Mouse (Mus musculus): ENCODE measurements around the gene Il12rb1. TPM values are rescaled to one million over a fixed set of nuclear protein-coding genes. Genes with fewer than 3 reads are reported as not detected.

Gene Il12rb1
- not detected for polyA plus RNA-seq (2014; fragmentation: Illumina TruSeq; extraction: RNeasy Lipid Tissue Mini Kit (QIAGEN cat#74804); ENCODE audit: low read depth, low replicate concordance)

GRCm38 (mm10) chr8:70808239-70808638 lies at the start of gene Il12rb1:
Gene Il12rb1 (plus strand): TSS chr8:70808449.

GRCm38 (mm10) chr8:70760775-70761406 lies 47.4 kb upstream of the Il12rb1 start, which contains the start of gene Mpv17l2:
Gene Mpv17l2 (minus strand): TSS chr8:70760946.

GRCm38 (mm10) chr8:70776496-70777444 lies 31.5 kb upstream of the Il12rb1 start, which contains the start of gene Pik3r2:
Gene Pik3r2 (minus strand): TSS chr8:70776713.

GRCm38 (mm10) chr8:70804481-70805206 lies 3.6 kb upstream of the Il12rb1 start, which contains the start of gene Mast3:
Gene Mast3 (minus strand): TSS chr8:70805054.

DNA sequence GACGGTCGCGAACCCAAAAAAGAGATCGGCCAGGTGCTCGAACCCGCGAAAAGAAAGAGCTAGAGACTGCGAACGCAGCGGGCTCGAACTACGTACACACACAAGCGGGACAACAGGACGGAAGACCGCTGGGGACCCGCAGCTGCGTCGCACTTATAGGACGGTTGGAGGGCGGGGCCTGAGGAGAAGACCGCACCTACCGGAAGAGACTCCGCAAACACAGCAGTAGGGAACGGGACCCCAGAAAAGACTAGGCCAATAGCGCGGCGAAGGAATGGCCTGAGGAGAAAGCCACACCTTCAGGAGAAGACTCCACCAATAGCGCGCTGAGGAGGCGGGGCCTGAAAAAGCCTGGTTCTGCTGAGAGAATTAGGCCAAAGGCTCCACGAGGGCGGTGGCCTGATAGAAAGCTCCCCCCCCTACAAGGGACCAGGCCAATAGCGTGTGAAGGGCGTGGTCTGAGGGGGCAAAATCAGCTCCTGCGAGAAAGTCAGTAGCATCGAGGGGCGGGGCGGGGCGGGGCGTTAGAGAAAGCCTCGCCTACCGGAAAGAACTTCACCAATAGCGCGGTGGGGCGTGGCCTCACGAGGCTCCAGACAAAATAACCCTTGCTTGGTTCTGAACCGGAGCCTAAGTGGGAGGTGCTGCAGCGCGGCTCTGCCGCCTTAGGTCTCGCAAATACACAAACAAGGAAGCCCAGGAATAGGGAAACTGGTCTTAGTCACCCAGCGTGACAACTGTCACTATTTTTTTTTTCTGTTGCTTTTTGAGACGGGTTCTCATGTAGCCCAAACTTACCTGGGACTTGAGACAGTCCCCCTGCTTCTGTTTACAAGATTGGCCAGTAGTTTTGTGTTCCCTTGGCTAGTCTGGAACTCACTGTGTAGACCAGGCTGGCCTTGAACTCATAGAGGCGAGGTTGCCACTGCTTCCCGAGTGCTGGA lies 31.4 kb downstream of the Il12rb1 start, which contains the start of gene Arrdc2:
Arrdc2 (minus strand) TSS at position 313 of the 944 bp plus-strand sequence.

DNA sequence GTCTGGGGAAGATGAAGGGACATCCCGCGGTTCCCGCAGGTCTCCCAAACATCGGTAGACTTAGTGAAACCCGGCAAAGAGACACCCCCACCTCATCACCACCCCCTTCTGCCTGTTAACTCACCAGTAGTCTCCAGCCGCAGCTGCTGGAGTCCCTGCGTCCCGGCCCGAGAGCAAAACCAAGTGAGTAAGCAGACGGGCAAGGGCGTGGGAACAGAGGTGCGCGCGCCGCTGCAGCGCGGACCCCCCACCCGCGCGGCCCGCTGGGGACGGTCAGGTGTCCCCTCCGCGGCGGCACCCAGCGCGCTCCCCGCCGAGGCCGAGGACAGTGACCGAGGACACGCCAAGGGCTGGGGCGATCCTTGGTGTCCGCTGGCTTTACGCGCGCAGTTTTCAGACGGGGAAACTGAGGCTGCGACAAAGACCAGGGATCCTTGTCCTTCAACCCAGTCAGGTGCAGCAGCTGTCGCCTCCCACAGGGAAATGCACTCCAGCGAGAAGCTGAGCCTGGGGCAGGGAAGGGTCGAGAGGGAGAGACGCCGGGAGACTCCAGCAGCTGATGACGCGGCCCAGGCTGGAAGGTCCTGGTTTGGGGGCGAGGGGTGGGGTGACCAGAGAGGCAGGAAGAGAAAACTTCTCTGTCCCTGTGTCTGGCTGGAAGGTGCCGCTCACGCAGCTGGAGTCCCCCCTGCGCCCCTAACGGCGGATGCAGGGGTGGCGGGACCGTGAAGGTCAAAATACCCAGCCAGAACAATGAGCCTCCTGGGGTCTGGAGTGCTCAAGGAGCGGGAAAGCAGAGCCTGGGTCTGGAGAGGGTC lies 54.8 kb downstream of the Il12rb1 start, which contains the start of gene Kcnn1:
Kcnn1 (minus strand) TSS at position 435 of the 818 bp plus-strand sequence.

Other genes with a start within 250 kb of the Il12rb1 start
- gene Isyna1, start 214.1 kb upstream of the Il12rb1 start, polyA plus RNA-seq (2014; fragmentation: Illumina TruSeq; extraction: RNeasy Lipid Tissue Mini Kit (QIAGEN cat#74804); ENCODE audit: low read depth, low replicate concordance), result not detected
- not detected for gene Ssbp4, start 199.6 kb upstream of the Il12rb1 start, polyA plus RNA-seq (2014; fragmentation: Illumina TruSeq; extraction: RNeasy Lipid Tissue Mini Kit (QIAGEN cat#74804); ENCODE audit: low read depth, low replicate concordance)
- not detected for gene Lrrc25, start 192.3 kb upstream of the Il12rb1 start, polyA plus RNA-seq (2014; fragmentation: Illumina TruSeq; extraction: RNeasy Lipid Tissue Mini Kit (QIAGEN cat#74804); ENCODE audit: low read depth, low replicate concordance)
- gene Gdf15, start 176.0 kb upstream of the Il12rb1 start, polyA plus RNA-seq (2014; fragmentation: Illumina TruSeq; extraction: RNeasy Lipid Tissue Mini Kit (QIAGEN cat#74804); ENCODE audit: low read depth, low replicate concordance), result not detected
- gene Pgpep1, start 148.1 kb upstream of the Il12rb1 start, polyA plus RNA-seq (2014; fragmentation: Illumina TruSeq; extraction: RNeasy Lipid Tissue Mini Kit (QIAGEN cat#74804); ENCODE audit: low read depth, low replicate concordance), result 13.4 TPM
- gene Lsm4, start 135.2 kb upstream of the Il12rb1 start, polyA plus RNA-seq (2014; fragmentation: Illumina TruSeq; extraction: RNeasy Lipid Tissue Mini Kit (QIAGEN cat#74804); ENCODE audit: low read depth, low replicate concordance), result not detected
- 44.0 TPM for gene Jund, start 109.5 kb upstream of the Il12rb1 start, polyA plus RNA-seq (2014; fragmentation: Illumina TruSeq; extraction: RNeasy Lipid Tissue Mini Kit (QIAGEN cat#74804); ENCODE audit: low read depth, low replicate concordance)
- not detected for gene Iqcn, start 105.0 kb upstream of the Il12rb1 start, polyA plus RNA-seq (2014; fragmentation: Illumina TruSeq; extraction: RNeasy Lipid Tissue Mini Kit (QIAGEN cat#74804); ENCODE audit: low read depth, low replicate concordance)
- 31.1 TPM for gene Gm3336, start 89.9 kb upstream of the Il12rb1 start, polyA plus RNA-seq (2014; fragmentation: Illumina TruSeq; extraction: RNeasy Lipid Tissue Mini Kit (QIAGEN cat#74804); ENCODE audit: low read depth, low replicate concordance)
- 0.19 TPM for gene Pde4c, start 84.7 kb upstream of the Il12rb1 start, polyA plus RNA-seq (2014; fragmentation: Illumina TruSeq; extraction: RNeasy Lipid Tissue Mini Kit (QIAGEN cat#74804); ENCODE audit: low read depth, low replicate concordance)
- 1.7 TPM for gene Rab3a, start 53.8 kb upstream of the Il12rb1 start, polyA plus RNA-seq (2014; fragmentation: Illumina TruSeq; extraction: RNeasy Lipid Tissue Mini Kit (QIAGEN cat#74804); ENCODE audit: low read depth, low replicate concordance)
- gene Mpv17l2, start 47.5 kb upstream of the Il12rb1 start, polyA plus RNA-seq (2014; fragmentation: Illumina TruSeq; extraction: RNeasy Lipid Tissue Mini Kit (QIAGEN cat#74804); ENCODE audit: low read depth, low replicate concordance), result 1.7 TPM
- 1.5 TPM for gene Pik3r2, start 31.7 kb upstream of the Il12rb1 start, polyA plus RNA-seq (2014; fragmentation: Illumina TruSeq; extraction: RNeasy Lipid Tissue Mini Kit (QIAGEN cat#74804); ENCODE audit: low read depth, low replicate concordance)
- 1.9 TPM for gene Mast3, start 3.4 kb upstream of the Il12rb1 start, polyA plus RNA-seq (2014; fragmentation: Illumina TruSeq; extraction: RNeasy Lipid Tissue Mini Kit (QIAGEN cat#74804); ENCODE audit: low read depth, low replicate concordance)
- 3.8 TPM for gene Arrdc2, start 31.3 kb downstream of the Il12rb1 start, polyA plus RNA-seq (2014; fragmentation: Illumina TruSeq; extraction: RNeasy Lipid Tissue Mini Kit (QIAGEN cat#74804); ENCODE audit: low read depth, low replicate concordance)
- gene Kcnn1, start 54.8 kb downstream of the Il12rb1 start, polyA plus RNA-seq (2014; fragmentation: Illumina TruSeq; extraction: RNeasy Lipid Tissue Mini Kit (QIAGEN cat#74804); ENCODE audit: low read depth, low replicate concordance), result not detected
- gene Ccdc124, start 65.5 kb downstream of the Il12rb1 start, polyA plus RNA-seq (2014; fragmentation: Illumina TruSeq; extraction: RNeasy Lipid Tissue Mini Kit (QIAGEN cat#74804); ENCODE audit: low read depth, low replicate concordance), result not detected
- not detected for gene Slc5a5, start 84.3 kb downstream of the Il12rb1 start, polyA plus RNA-seq (2014; fragmentation: Illumina TruSeq; extraction: RNeasy Lipid Tissue Mini Kit (QIAGEN cat#74804); ENCODE audit: low read depth, low replicate concordance)
- gene Rpl18a, start 89.0 kb downstream of the Il12rb1 start, polyA plus RNA-seq (2014; fragmentation: Illumina TruSeq; extraction: RNeasy Lipid Tissue Mini Kit (QIAGEN cat#74804); ENCODE audit: low read depth, low replicate concordance), result 55.6 TPM
- gene Map1s, start 97.5 kb downstream of the Il12rb1 start, polyA plus RNA-seq (2014; fragmentation: Illumina TruSeq; extraction: RNeasy Lipid Tissue Mini Kit (QIAGEN cat#74804); ENCODE audit: low read depth, low replicate concordance), result 1.5 TPM

Measured in sigmoid colon, adult 10 weeks (tissue).